Mouse (Mus musculus) kidney, adult 2 months (tissue): Measurements from ENCODE around the gene Efcab11.

Experiments
- CTCF ChIP-seq: fragments of 200-500 bp; conservative IDR thresholded peaks from 2 replicates; pipeline ENCODE4 v1.5.1; 2011; ENCODE audit warnings: low read depth, mild to moderate bottlenecking, control low read depth, low read length, moderate library complexity, mixed read lengths; ENCODE audit not compliant: insufficient read depth, insufficient read length
- POLR2A ChIP-seq: fragments of 200-500 bp; IDR thresholded peaks from one replicate; pipeline ENCODE4 v1.6.1; 2011; ENCODE audit warnings: low read depth, low read length, control low read depth

DNA sequence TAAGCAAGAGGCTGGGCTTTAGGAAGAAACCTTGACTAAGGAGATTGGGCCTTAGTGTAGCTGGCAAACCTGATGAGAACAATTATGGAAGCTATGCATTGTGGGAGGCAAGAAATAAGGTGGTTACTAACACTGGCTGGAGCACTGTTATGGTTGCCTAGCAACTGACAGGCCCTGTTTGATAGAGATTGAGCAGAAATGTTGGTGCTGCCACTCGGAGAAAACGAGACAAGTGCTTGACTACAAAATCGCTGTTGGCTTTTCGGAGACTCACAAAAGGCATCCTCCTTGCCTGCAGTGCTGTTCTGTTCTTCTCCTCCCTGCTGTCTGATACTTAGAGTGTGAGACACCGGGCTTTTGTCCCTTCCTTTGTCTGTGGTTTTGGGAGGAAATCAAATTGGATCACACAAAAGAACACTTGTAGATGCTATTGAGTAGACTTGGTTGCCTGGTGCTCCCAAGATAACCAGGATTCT is 38.9 kb upstream of the Efcab11 start:
- no peak for TF ChIP-seq POLR2A
- TF ChIP-seq CTCF: no peak
